Mouse (Mus musculus) retina, adult 2 months (tissue): Measurements from ENCODE around the gene Cdh5.

Experiments used
- DNase-seq: peaks from one replicate; pipeline ENCODE4 v3.0.0-alpha.2; 2012; ENCODE audit warnings: low read depth, low spot score

The Cdh5 gene

GRCm38 (mm10) chr8:104190777-104191468, 89.5 kb downstream of the Cdh5 start:
- DNase-seq = no peak

- no peak for DNase-seq
Observed at GRCm38 (mm10) chr8:104191496-104191895, 90.1 kb downstream of the Cdh5 start.
